Mouse (Mus musculus) thymus, postnatal 0 days (tissue): ENCODE data around the gene Stim2. TPM values are rescaled to one million over a fixed set of nuclear protein-coding genes. Genes with fewer than 3 reads are reported as not detected.

Experiments
- DNase-seq: peaks from one replicate; pipeline ENCODE4 v3.0.0-alpha.2; 2015; ENCODE audit warnings: low spot score
- polyA plus RNA-seq: library from polyadenylated mRNA; unstranded; fragments of >200 nt; fragmentation: Nextera tagmentation; extraction: Ambion mirVana; gene quantifications from 2 replicates; pipeline ENCODE4 v1.2.1, GENCODE M21; 2015

Stim2 gene
- polyA plus RNA-seq, 1 experiment from 2014 or later, result 28.8 TPM

- DNase-seq, result no peak
These were observed 48.1 kb downstream of the Stim2 start for GRCm38 (mm10) chr5:54046432-54046831.

DNA sequence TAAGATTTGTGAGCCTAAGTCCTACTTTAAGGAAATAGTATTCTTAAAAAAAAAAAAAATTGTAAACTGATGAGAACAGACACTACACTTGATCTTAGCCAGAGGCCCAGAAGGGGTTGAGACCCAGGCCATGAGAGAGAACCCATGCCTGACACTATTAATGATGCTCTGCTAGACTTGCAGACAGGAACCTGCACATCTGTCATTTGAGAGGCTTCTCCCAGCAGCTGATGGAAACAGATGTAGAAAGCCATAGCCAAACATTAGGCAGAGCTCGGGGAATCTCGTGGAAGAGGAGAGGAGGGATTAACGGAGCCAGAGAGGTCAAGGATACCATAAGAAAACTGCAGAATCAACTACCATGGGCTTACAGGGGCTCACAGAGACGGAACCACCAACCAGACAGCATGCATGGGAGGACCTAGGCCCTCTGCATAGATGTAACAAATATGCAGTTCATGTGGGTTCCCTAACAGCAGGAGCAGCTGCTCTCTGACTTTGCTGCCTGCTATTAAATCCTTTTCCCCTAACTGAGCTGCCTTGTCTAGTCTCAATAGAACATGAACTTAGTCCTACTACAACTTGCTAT lies 50.9 kb downstream of the Stim2 start:
- DNase-seq, result no peak

GRCm38 (mm10) chr5:54049940-54050339 lies 51.6 kb downstream of the Stim2 start:
- no peak for DNase-seq

GRCm38 (mm10) chr5:54051056-54051455 lies 52.8 kb downstream of the Stim2 start:
- no peak for DNase-seq

DNA sequence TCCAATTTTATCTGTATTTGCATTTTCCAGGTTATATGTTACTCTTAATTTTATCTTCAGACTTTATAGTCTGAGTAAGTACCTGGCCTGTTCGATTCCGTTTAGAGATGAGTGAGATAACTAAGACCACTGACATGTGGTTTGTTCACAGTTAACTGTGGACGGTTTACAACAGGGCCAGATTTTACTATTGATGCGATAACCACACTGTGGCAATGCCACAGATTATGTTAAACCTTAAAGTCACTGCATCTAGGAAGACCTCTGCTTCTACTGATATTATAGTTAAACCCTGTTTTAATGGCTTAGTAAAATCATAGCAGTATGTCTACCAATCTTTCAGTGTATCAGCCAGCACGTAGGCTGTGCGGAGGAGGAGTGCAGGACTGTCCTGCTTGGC lies 53.9 kb downstream of the Stim2 start:
- no peak for DNase-seq

DNA sequence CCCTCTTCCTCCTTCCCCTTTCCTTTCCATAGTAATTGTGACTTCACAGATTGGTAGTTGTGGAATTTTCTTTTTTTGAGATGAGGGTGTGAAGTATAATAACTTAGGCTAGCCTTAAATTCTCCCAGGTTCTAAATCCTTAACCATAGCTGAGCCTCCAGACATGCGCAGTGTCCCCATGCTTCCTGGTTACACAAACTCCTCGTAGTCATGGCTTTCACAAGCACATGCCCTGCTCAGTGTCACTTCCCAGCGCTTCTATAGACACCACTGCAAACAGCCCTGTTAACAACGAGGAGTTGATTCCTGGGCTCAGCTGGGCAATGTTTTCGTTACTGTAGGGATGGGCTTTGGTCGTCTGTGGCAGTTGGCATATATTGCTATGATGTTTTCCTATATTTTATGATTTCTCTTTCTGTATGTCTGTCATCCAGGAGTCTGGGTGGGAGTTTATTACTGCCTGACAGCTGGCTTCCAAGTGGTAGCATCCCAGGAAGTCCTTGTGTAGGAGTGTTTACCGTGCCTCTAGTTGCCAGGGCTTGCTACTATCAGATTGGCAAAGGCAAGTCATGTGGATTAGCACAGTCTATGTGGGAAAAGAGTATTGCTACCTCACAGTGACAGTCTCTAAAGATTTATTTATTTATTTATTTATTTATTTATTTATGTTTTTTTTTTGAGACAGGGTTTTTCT lies 55.5 kb downstream of the Stim2 start:
- no peak for DNase-seq

GRCm38 (mm10) chr5:54056266-54056665 lies 58.0 kb downstream of the Stim2 start:
- no peak for DNase-seq

DNA sequence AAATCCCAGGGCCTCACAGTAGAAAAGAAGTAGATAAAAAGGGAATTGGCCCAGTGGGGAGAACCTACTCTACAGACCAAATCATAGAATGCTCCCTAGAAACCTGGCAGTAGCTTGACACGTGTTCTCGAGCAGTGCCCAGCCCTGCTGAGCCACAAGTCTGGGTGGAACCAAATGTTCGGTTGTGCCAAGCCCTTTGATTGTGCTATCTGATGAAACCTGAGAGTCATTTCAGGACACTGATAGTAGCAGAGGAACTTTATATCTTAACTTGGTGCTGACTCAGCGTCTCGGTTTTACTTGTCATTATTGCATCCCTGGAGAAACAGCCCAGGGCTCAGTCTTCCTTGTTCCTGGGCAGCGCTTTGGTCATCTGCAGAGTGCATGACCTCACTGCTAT lies 61.7 kb downstream of the Stim2 start:
- DNase-seq, result no peak

GRCm38 (mm10) chr5:54062079-54062478 lies 63.8 kb downstream of the Stim2 start:
- no peak for DNase-seq

- DNase-seq, result peak; percentile 53
These were observed 69.3 kb downstream of the Stim2 start for GRCm38 (mm10) chr5:54067591-54067990.

- DNase-seq, result no peak
These were observed 72.2 kb downstream of the Stim2 start for GRCm38 (mm10) chr5:54070549-54070948.

DNA sequence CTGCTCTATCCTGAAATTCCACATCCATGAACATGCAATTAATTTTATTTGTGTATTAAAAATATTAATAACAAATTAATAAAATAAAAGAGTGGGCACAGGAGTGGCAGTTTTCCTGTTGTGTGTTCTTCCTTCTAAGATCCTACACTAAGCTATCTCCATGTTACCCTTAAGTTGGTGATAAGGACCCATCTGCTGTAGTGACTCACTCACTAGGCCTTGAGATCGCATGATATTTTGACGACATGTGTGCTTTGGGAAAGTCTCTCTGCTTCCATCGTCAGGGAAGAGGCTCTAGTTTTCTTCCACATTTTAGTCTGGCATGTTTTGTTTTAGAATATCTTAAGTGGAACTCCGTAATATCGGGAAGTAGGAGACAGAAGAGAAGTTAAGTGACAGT lies 73.0 kb downstream of the Stim2 start:
- no peak for DNase-seq

DNA sequence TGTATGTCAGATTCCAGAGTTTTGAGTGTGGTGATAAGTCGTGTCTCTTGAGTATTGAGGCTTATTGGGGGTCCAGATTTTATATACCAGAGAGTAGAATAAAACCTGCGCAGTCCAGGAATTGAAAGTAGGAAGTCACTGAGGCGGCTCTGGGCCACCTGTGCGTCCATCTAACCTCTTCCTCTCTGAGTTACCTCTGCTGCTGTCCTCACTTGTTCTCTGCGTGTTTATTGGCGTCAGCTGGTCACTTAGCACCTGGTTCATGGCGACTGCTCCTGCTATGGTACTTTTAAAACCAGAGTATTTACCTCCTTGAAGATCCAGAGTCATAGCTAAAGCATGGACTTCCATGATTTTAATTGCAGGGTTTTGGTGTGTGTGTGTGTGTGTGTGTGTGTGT lies 73.4 kb downstream of the Stim2 start:
- no peak for DNase-seq

DNA sequence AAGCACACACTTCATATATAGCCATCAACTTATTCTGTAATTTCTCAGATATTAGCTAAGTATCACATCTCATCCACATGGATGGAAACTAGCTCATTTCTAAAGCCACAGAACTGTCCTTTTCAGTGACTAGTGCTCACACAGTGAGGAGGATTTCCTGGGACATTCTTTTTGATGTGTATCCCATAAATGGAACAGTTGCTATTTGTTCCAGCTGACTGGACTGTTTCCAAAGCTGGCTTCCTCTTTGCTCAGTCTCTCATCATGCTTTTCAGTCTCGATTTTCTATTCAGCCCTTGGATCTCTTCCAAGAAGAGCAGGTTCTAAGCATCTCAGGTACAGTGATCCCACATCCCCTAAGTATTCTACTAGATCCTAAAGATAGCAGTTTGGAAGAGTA lies 75.0 kb downstream of the Stim2 start:
- DNase-seq, result no peak

DNA sequence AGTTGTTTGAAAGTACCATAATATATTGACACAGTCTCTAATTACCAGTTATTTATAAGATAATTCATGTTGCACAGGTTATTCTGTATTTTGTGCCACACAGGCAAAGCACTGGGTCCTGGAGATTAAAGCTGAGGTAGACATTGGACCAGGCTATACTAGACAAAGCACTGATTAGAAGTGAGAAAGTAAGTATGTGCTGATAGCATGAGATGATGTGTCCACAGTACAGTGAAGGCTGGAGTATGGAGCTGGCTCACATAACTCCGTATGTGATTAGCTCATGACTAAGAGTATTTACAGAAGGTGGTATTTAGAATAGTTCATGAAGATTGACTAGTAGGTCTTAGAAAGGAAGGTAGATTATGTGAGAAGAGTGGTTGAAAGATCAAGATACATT lies 81.7 kb downstream of the Stim2 start:
- DNase-seq, result no peak

- DNase-seq, result no peak
These were observed 89.6 kb downstream of the Stim2 start for GRCm38 (mm10) chr5:54087912-54088311.

GRCm38 (mm10) chr5:54098219-54098618 lies 99.9 kb downstream of the Stim2 start:
- DNase-seq, result peak; percentile 66

DNA sequence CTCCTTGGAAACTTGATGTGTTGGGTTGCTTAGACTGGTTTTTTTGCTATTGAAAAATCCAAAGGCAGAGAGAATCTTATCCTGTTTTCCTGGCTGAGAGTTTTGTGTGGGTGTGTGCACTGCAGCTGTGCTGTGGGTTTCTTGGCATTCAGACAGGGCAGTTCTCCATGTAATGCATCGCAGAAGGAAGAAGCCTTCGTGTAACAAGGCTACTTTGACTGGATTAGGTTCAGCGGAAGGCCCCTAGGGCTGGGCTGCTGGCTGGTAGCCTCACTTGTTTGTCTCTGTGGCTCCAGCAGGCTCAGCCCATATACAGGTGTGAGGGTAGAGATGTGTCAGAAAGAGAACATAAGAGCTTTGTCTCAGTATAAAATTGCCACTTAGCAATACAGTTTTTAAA lies 102.6 kb downstream of the Stim2 start:
- peak; percentile 74 for DNase-seq

DNA sequence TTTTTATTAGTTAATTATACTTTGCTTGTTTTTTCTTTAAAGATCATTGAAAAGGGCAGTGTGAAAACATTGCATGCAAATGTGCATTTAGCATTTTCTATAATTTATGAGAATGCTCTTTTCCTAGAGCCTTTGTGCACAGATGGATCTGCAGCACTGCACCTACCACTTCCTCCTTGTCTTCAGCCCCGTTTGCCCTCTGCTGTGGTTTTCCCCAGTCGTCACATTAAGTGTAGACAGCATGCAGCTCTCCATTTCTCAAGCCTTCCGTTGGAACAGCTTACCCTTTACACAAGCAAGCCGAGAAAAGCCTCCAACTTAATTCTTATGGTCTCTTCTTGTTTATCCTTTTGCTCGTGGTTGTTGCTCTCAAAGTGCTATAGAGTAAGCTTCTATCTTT lies 103.0 kb downstream of the Stim2 start:
- peak; percentile 85 for DNase-seq

- peak; percentile 37 for DNase-seq
These were observed 103.7 kb downstream of the Stim2 start for GRCm38 (mm10) chr5:54101960-54102359.

- no peak for DNase-seq
These were observed 108.4 kb downstream of the Stim2 start for GRCm38 (mm10) chr5:54106669-54107068.

DNA sequence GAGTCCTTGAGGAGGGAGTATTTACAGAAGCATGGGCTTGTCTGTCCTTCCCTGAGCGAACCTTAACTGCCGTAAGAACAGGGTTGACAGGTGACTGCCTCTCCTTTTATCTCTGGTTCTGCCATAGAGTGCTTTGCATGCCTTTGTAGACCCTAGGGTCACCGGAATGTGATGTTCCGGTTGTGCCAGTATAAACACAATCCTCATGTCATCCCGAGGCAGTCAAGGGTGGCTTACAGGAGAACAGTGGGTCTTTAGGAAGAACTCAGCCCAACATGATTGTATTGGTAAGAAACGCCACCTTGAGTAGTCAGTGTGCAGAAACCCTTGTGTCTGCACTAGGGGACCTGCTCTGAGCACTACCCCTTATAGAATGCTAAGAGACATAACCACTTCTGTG lies 108.8 kb downstream of the Stim2 start:
- DNase-seq, result no peak

- DNase-seq, result no peak
These were observed 110.8 kb downstream of the Stim2 start for GRCm38 (mm10) chr5:54109096-54109495.
